Mouse (Mus musculus) hindbrain, embryonic 14.5 days (tissue): ENCODE measurements at regions not wholly inside any gene's neighbourhood (a gene's known extent, or its start where the extent isn't known, plus 50 kb on each side); places are given as distances from the start of the nearest gene placed in this dataset.
A peak's percentile ranks its signal among the peaks of the same experiment; 100 is the strongest.

Experiments used
- ATAC-seq: fragments of 200-750 bp; cut with Nextera tagmentation; 2 replicates; pipeline ENCODE4 v1.8.0; 2017; ENCODE audit warnings: moderate number of reproducible peaks, mild to moderate bottlenecking, moderate TSS enrichment, moderate library complexity; ENCODE audit not compliant: low FRiP score
- DNase-seq: peaks from one replicate; pipeline ENCODE4 v3.0.0-alpha.2; 2015; ENCODE audit warnings: low spot score
- H3K27ac ChIP-seq: fragments of 300-500 bp; sonication (generic); 2 replicates; pipeline ENCODE4 v1.5.1; 2014; ENCODE audit warnings: mild to moderate bottlenecking, moderate library complexity
- H3K27me3 ChIP-seq: fragments of 300-500 bp; sonication (generic); 2 replicates; pipeline ENCODE4 v1.6.1; 2014; ENCODE audit warnings: mild to moderate bottlenecking, low read length, mixed read lengths; ENCODE audit not compliant: control insufficient read depth, insufficient read depth
- H3K36me3 ChIP-seq: fragments of 300-500 bp; sonication (generic); replicated peaks from 2 replicates; pipeline ENCODE4 v1.6.1; 2014; ENCODE audit not compliant: control insufficient read depth, insufficient read depth
- H3K4me1 ChIP-seq: fragments of 300-500 bp; sonication (generic); replicated peaks from 2 replicates; pipeline ENCODE4 v1.6.1; 2014; ENCODE audit warnings: antibody characterized with exemption, low read length, mixed read lengths; ENCODE audit not compliant: control insufficient read depth, insufficient read depth
- H3K4me2 ChIP-seq: fragments of 300-500 bp; sonication (generic); replicated peaks from 2 replicates; pipeline ENCODE4 v1.6.1; 2014; ENCODE audit warnings: mild to moderate bottlenecking, moderate library complexity
- H3K4me3 ChIP-seq: fragments of 300-500 bp; sonication (generic); replicated peaks from 2 replicates; pipeline ENCODE4 v1.5.1; 2014; ENCODE audit warnings: mild to moderate bottlenecking, low read length
- H3K9ac ChIP-seq: fragments of 300-500 bp; sonication (generic); 2 replicates; pipeline ENCODE4 v1.6.1; 2014
- H3K9me3 ChIP-seq: fragments of 300-500 bp; sonication (generic); 2 replicates; pipeline ENCODE4 v1.6.1; 2016; ENCODE audit warnings: low read length; ENCODE audit not compliant: control insufficient read depth
- WGBS: fragments of 180-500 bp; shearing (Covaris S2); extraction: QIAGEN DNeasy Blood & Tissue Kit; methylation state at CpG from one replicate; pipeline ENCODE4 v1.1.7; 2014; 5-methylcytosine and 5-hydroxymethylcytosine counted together

DNA sequence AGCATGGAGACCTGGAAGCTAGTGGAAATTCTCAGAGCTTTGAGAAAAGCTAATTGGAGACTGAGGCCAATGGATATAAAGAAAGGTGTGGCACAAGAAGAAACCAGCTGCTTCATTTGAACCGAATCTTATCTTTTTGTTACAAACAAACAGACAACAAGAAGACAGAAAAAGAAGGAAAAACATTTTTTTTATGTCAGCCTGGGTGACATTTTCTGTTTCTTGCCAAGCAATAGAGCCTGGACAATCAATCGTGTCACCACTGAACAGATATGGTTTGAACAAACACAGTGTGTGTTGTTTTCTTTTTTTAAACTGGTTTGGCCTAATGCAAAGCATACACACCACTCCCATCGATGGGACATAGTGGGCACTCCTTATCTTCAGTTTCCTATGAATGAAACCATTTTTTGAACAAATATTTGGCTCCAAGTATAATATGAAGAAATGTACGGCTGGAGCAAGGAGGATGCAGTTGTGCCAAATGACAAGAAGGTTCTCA lies 244.3 kb upstream of the G2e3 start:
- ATAC-seq: no peak
- H3K27ac ChIP-seq: no peak overlapping the region
- H3K36me3 ChIP-seq: no peaks in the 10 kb centered on the region

DNA sequence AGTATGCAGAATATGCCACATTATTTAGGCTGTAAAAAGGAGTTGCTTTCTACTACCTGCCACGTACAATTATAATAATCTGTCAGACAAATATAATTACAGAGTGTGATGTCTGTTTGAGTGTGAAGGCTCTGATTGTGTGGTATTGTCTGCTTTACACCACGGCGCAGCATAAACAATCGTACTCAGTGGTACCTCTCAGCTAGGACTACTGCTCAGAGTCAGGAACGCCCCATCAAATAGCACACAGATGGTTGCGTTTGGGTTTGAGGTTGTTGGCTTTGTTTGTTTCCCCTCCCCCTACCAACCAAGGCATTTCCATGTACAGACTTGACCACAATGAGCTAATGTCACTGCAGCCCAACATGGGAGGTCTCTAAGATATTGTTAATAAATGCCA lies 246.2 kb upstream of the G2e3 start:
- DNase-seq (no peak), ATAC-seq (no peak)
- H3K27ac ChIP-seq: no peak overlapping the region
- 80% methylated on average over 6 of the region's 6 CpGs for WGBS
- H3K27me3 ChIP-seq: no peaks in the 10 kb centered on the region
- H3K4me1 ChIP-seq: no peaks in the 10 kb centered on the region
- H3K9me3 ChIP-seq: no peaks in the 10 kb centered on the region
- H3K36me3 ChIP-seq: no peaks in the 10 kb centered on the region
- H3K4me3 ChIP-seq: no peak overlapping the region
- H3K4me2 ChIP-seq: no peak overlapping the region
- no peak overlapping the region for H3K9ac ChIP-seq

More for the DNA sequence above, 244.3 kb upstream of the G2e3 start:
- Histone ChIP-seq H3K9me3 (no peaks in the 10 kb centered on the region), H3K4me1 (no peaks in the 10 kb centered on the region), H3K27me3 (no peaks in the 10 kb centered on the region), H3K9ac (no peak overlapping the region), H3K4me3 (no peak overlapping the region), H3K4me2 (no peak overlapping the region)
- WGBS: 90% methylated on average over 4 of the region's 4 CpGs
- DNase-seq: no peak

DNA sequence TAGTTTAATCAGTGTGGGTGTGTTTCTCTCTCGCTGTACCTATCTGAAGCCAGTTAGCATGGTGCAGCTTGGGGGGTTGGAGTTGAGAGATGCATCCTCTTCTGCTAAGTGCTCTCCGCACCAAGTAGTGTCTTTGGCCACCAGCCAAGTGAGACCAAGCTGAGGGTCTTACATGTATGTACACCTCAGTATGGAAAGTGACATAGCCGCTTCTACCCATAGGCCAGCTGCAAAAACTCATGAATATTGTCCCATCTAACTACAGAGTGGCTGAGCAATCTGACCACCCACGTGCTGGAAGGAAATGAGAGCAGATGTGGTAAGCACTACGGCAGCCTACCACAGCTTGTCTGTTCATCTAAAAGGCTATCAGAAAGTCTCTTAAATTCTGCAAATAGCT lies 247.0 kb upstream of the G2e3 start:
- DNase-seq: no peak
- Histone ChIP-seq H3K4me3 (no peak overlapping the region), H3K36me3 (no peaks in the 10 kb centered on the region), H3K9me3 (no peaks in the 10 kb centered on the region), H3K9ac (no peak overlapping the region), H3K27me3 (no peaks in the 10 kb centered on the region), H3K4me2 (no peak overlapping the region), H3K27ac (no peak overlapping the region), H3K4me1 (no peaks in the 10 kb centered on the region)
- 90% methylated on average over 5 of the region's 5 CpGs for WGBS
- no peak for ATAC-seq

DNA sequence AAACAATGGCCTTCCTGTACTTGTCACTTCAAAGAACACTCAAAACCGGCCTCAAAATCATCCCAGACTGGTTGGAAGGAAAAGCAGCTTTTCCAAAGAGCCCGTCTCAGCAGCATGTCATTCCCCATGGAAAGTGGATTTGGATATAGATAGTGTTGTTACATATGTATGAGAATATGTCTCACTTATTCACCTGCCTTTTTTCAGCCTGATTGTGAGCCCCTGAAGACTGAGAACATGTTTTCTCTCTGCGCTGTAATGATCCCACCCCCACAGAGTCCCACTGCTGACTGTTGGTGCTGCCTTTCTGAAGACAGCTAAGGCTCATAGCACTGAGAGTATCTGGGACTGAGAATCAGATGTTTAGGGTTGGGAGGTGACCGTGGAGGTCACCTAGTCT lies 251.9 kb upstream of the G2e3 start:
- 71% methylated on average over 4 of the region's 4 CpGs for WGBS
- no peak overlapping the region for H3K4me3 ChIP-seq
- no peak for DNase-seq
- H3K4me1 ChIP-seq: no peaks in the 10 kb centered on the region
- no peak overlapping the region for H3K27ac ChIP-seq
- no peaks in the 10 kb centered on the region for H3K36me3 ChIP-seq
- ATAC-seq: no peak
- H3K4me2 ChIP-seq: no peak overlapping the region
- no peak overlapping the region for H3K9ac ChIP-seq
- H3K9me3 ChIP-seq: no peaks in the 10 kb centered on the region
- H3K27me3 ChIP-seq: no peaks in the 10 kb centered on the region

DNA sequence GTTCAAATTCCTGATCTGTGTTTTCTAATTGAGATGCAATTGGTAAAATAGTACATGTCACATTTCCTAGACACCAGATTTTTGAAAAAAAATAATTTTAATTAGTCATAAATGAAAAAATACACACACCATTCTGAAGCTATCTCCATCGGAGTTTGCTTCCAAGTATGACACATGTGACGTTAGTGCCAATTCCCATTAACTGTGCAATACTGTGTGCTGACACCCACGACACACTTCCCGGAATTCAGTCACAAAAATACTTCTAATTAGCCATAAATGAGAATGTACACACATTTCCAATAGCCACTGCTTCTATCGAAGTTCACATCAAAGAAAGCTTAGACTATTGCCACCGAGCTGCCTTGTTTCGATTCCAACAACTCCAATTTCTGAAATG lies 258.5 kb upstream of the G2e3 start:
- Histone ChIP-seq H3K9ac (no peak overlapping the region), H3K4me2 (no peak overlapping the region), H3K27ac (no peak overlapping the region), H3K27me3 (no peaks in the 10 kb centered on the region), H3K4me1 (no peaks in the 10 kb centered on the region), H3K9me3 (no peaks in the 10 kb centered on the region), H3K36me3 (no peaks in the 10 kb centered on the region), H3K4me3 (no peak overlapping the region)
- DNase-seq: no peak
- 87% methylated on average over 7 of the region's 7 CpGs for WGBS
- ATAC-seq: no peak

DNA sequence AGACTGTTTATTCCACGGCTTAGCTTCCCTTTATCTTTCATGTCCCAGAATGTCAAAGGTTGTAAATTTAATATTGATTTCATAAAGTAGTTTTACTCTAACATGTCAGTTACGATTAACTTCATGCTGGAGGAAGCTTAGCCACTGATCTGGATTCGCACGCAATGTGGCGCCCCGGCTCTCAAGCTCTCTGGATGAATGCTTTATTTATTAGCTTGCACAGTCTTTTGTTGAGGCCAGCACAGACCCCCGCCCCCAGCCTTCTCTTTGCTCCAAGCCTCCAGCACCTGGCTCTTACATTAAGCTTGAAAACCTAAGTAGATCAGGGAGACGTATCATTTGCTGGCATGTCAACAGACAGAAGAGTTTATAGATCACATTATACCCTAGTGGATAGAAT lies 266.1 kb upstream of the G2e3 start:
- Histone ChIP-seq H3K9ac (no peak overlapping the region), H3K4me1 (no peaks in the 10 kb centered on the region), H3K4me2 (no peak overlapping the region), H3K4me3 (no peak overlapping the region), H3K36me3 (no peaks in the 10 kb centered on the region), H3K27me3 (no peaks in the 10 kb centered on the region), H3K27ac (no peak overlapping the region), H3K9me3 (no peaks in the 10 kb centered on the region)
- ATAC-seq: peak; percentile 66; the same call in 1 of the 2 replicates
- WGBS: 33% methylated on average over 8 of the region's 8 CpGs
- DNase-seq: no peak

DNA sequence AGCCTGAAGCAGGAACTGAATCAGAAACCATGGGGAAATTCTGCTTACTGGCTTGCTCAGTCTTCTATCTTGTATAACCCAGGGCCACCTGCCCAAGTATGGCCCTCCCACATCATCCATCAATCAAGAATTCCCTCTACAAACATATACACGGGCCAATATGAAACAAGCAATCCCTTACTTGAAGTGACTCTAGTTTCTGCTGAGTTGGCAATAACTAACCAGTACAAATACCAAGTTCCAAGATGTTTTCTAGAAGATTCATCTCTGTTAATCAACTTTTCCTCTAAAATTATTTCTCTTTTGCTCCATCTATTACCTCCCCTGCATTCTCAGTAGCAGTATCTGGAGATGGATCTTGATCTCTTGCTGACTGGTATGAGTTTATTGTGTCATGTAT lies 274.4 kb upstream of the G2e3 start:
- no peak overlapping the region for H3K9ac ChIP-seq
- H3K4me3 ChIP-seq: no peak overlapping the region
- WGBS: 61% methylated on average over 1 of the region's 1 CpGs
- ATAC-seq: no peak
- no peak overlapping the region for H3K4me2 ChIP-seq
- H3K27me3 ChIP-seq: no peaks in the 10 kb centered on the region
- H3K9me3 ChIP-seq: no peaks in the 10 kb centered on the region
- H3K36me3 ChIP-seq: no peaks in the 10 kb centered on the region
- H3K27ac ChIP-seq: no peak overlapping the region
- no peaks in the 10 kb centered on the region for H3K4me1 ChIP-seq
- no peak for DNase-seq

DNA sequence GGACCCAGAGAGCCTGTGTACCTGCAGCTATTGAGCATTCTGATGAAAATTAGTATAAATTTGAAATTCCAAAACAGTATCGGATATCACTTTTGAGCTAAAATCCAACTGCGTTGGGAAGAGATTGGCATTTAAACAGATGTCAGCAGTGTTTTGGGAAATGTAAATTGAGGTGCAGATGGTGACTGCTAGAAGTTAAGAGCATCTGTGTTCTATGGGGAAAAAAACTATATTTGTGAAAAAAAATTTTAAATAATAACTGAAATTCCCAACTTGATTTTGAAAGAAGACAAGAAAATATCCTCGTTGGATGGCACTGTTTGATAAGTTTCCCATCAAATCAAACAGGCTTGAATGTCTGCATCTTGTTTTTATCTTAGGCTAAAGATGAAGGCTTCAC lies 286.9 kb upstream of the G2e3 start:
- Histone ChIP-seq H3K27ac (no peak overlapping the region), H3K36me3 (no peaks in the 10 kb centered on the region), H3K27me3 (no peaks in the 10 kb centered on the region), H3K9me3 (no peaks in the 10 kb centered on the region), H3K4me1 (no peaks in the 10 kb centered on the region), H3K4me3 (no peak overlapping the region), H3K4me2 (no peak overlapping the region), H3K9ac (no peak overlapping the region)
- WGBS: 89% methylated on average over 3 of the region's 3 CpGs
- ATAC-seq (no peak), DNase-seq (no peak)

DNA sequence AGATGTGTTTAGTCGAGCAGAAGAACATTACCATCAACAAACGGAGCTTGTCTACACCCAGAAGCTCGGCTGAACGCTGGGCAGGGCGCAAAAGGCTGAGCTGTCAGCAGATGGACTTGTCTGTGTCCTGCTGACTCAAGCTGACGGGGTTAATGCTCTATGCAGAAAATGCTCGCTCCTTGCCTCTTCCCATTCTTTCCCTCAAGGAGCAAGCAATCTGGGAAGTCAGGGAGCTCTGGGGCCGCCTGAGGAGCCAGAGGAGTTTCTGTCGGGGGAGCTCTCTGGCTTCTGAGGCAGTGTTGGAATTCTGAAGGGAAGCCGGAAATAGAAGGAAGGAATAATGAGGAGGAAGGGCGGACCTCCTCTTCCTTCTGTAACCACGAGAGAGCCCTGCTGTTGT lies 289.3 kb upstream of the G2e3 start:
- DNase-seq: no peak
- Histone ChIP-seq H3K9me3 (no peaks in the 10 kb centered on the region), H3K9ac (no peak overlapping the region), H3K27ac (no peak overlapping the region), H3K36me3 (no peaks in the 10 kb centered on the region), H3K4me2 (peak overlapping the region; percentile 30; the same call in 1 of the 2 replicates), H3K4me1 (no peaks in the 10 kb centered on the region), H3K27me3 (no peaks in the 10 kb centered on the region), H3K4me3 (no peak overlapping the region)
- ATAC-seq: peak; percentile 62; the same call in 1 of the 2 replicates
- 21% methylated on average over 12 of the region's 12 CpGs for WGBS

DNA sequence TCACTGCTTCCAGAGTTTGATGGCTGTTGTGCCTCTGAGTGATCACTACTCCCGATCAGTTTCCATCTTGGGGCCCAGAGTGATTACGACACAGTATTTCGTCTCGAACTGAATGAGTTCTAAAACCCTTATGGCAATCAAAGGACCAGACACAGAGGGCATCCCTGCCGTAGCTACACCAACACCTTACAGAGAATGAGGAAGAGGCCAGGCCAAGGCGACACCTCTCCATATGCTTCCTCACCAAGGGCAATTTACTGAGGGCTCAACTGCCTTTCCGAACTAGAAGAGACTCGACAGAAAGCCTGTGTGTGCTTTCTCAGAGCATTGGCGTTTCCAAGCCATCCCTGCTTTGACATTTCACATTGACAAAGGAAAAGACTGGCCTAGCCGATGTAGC lies 289.8 kb upstream of the G2e3 start:
- Histone ChIP-seq H3K27me3 (no peaks in the 10 kb centered on the region), H3K27ac (no peak overlapping the region), H3K9me3 (no peaks in the 10 kb centered on the region), H3K9ac (no peak overlapping the region), H3K4me3 (no peak overlapping the region), H3K36me3 (no peaks in the 10 kb centered on the region), H3K4me1 (no peaks in the 10 kb centered on the region), H3K4me2 (no peak overlapping the region)
- ATAC-seq (no peak), DNase-seq (no peak)
- 72% methylated on average over 10 of the region's 10 CpGs for WGBS
